Mouse (Mus musculus) spleen, adult 2 months (tissue): Measurements from ENCODE around the gene Shc3.

ENCODE experiments used
- CTCF ChIP-seq: fragments of 200-500 bp; IDR thresholded peaks from 2 replicates; pipeline ENCODE4 v1.5.1; 2011; ENCODE audit warnings: mild to moderate bottlenecking, inconsistent platforms; ENCODE audit not compliant: insufficient read depth, insufficient read length, insufficient replicate concordance; ENCODE audit errors: extremely low read depth
- POLR2A ChIP-seq: fragments of 200-500 bp; IDR thresholded peaks from 2 replicates; pipeline ENCODE4 v1.6.1; 2011; ENCODE audit warnings: low read depth, low read length, inconsistent platforms

GRCm38 (mm10) chr13:51568911-51569684 is at the start of gene Shc3:
- TF ChIP-seq POLR2A (no peak), CTCF (no peak)
